Mouse (Mus musculus): ENCODE measurements at regions not wholly inside any gene's neighbourhood (a gene's known extent, or its start where the extent isn't known, plus 50 kb on each side); places are given as distances from the start of the nearest gene placed in this dataset.

DNA sequence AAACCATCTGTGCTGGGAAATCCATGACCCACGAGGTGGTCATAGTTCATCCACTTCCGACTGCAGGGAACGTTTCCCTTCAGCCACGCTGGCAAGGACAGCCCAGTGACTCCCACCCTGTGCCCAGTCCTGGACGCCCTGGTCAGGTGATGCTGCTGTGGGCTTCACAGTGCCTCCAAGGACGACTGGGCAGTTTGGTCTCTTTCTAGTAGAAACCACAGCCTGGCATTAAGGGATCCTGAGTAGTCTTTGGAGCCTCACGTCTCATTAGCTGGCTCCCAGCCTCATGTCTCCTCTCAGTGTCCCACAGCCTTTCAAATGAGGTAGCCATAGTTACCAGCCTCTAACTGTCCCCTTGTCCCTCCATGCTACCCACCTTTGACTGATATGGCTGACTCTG, 116.2 kb upstream of the Gdf10 start:
- ATAC-seq (replicated peaks; ENCODE audit: low FRiP score, low TSS enrichment, low read depth) = no peak
- no peaks in the 10 kb centered on the region for H3K36me3 ChIP-seq (ENCODE audit: control insufficient read depth, insufficient read depth, low read length)
- no peaks in the 10 kb centered on the region for H3K9me3 ChIP-seq (ENCODE audit: control insufficient read depth, low read length)
- no peak overlapping the region for H3K4me3 ChIP-seq (ENCODE audit: low read depth, low read length)
- H3K27me3 ChIP-seq (replicated peaks; ENCODE audit: control insufficient read depth, insufficient read depth, low read length) = no peaks in the 10 kb centered on the region
- DNase-seq (ENCODE audit: low spot score) = no peak
- H3K4me1 ChIP-seq (replicated peaks; ENCODE audit: control insufficient read depth, insufficient read depth, low read length) = peaks cover 50% of the 10 kb centered on the region
- 53% methylated on average over 7 of the region's 7 CpGs for WGBS
- no peak overlapping the region for H3K4me2 ChIP-seq (ENCODE audit: low read length)
- H3K9ac ChIP-seq (ENCODE audit: low read length) = no peak overlapping the region
- H3K27ac ChIP-seq (ENCODE audit: low read depth) = no peak overlapping the region

DNA sequence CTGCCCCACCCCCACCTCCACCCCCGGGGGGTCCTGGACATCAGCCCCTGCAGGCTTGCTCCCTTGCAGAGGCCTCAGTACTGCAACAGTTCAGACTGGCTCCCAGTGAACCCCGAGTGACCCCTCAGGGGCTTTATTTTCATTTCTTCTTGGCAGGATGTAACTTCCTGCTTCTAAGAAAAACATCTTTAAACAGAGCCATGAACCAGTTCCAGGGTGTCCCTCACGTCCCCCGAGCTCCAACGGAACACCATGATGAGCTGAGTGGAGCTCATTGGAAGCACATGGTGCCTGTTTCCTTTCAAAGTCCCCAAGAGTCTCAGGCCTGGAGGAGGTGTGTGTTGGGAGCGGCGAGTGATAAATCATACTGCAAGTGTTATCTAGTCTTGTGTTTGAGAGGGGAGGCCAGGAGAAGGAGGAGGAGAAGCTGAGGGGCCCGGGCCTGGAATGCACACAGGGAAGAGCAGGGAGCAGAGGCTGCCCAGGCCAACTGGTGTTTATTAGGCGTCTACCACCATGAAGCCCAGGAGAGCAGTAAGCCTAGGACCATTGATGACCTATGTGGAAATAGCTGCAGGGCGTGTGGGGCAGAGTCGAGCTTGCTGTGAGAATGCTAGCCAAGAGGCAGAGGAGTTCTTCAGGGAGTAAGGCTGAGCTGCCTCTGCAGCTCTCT, 114.7 kb upstream of the Gdf10 start:
- Histone ChIP-seq H3K36me3 (ENCODE audit: control insufficient read depth, insufficient read depth, low read length) (no peaks in the 10 kb centered on the region), H3K4me3 (ENCODE audit: low read depth, low read length) (no peak overlapping the region), H3K27ac (ENCODE audit: low read depth) (peak overlapping the region; percentile 77), H3K27me3 (replicated peaks; ENCODE audit: control insufficient read depth, insufficient read depth, low read length) (no peaks in the 10 kb centered on the region), H3K9ac (ENCODE audit: low read length) (no peak overlapping the region), H3K9me3 (ENCODE audit: control insufficient read depth, low read length) (no peaks in the 10 kb centered on the region), H3K4me2 (ENCODE audit: low read length) (peak overlapping the region; percentile 11; the same call in 1 of the 2 replicates), H3K4me1 (replicated peaks; ENCODE audit: control insufficient read depth, insufficient read depth, low read length) (peaks cover 58% of the 10 kb centered on the region)
- ATAC-seq (replicated peaks; ENCODE audit: low FRiP score, low TSS enrichment, low read depth) (peak; percentile 80), DNase-seq (ENCODE audit: low spot score) (peak; percentile 76)
- 9% methylated on average over 11 of the region's 11 CpGs for WGBS

DNA sequence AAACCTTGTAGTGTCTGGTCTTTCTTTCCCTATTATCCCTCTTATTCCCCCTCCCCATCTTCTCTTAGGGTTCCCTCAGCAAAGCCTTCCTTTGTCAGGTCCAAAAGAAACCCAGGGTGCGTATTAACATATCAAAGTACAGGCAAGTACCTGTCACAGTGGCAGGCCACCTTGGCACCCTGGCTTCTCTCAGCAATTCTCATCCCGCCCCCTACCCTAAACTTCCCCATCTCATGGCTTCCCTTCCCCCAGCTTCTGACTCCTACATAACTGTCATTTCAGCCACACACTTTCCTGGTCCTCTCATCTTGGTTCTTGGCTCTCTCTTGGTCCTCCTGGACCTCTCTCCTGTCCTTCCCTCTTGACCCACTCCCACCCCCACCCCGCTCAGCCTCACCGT, 112.8 kb upstream of the Gdf10 start:
- 88% methylated on average over 4 of the region's 4 CpGs for WGBS
- H3K9me3 ChIP-seq (ENCODE audit: control insufficient read depth, low read length) = no peaks in the 10 kb centered on the region
- H3K9ac ChIP-seq (ENCODE audit: low read length) = no peak overlapping the region
- no peak overlapping the region for H3K4me2 ChIP-seq (ENCODE audit: low read length)
- DNase-seq (ENCODE audit: low spot score) (no peak), ATAC-seq (replicated peaks; ENCODE audit: low FRiP score, low TSS enrichment, low read depth) (no peak)
- H3K36me3 ChIP-seq (ENCODE audit: control insufficient read depth, insufficient read depth, low read length) = no peaks in the 10 kb centered on the region
- H3K27me3 ChIP-seq (replicated peaks; ENCODE audit: control insufficient read depth, insufficient read depth, low read length) = no peaks in the 10 kb centered on the region
- no peak overlapping the region for H3K4me3 ChIP-seq (ENCODE audit: low read depth, low read length)
- peaks cover 52% of the 10 kb centered on the region for H3K4me1 ChIP-seq (replicated peaks; ENCODE audit: control insufficient read depth, insufficient read depth, low read length)
- H3K27ac ChIP-seq (ENCODE audit: low read depth) = no peak overlapping the region

DNA sequence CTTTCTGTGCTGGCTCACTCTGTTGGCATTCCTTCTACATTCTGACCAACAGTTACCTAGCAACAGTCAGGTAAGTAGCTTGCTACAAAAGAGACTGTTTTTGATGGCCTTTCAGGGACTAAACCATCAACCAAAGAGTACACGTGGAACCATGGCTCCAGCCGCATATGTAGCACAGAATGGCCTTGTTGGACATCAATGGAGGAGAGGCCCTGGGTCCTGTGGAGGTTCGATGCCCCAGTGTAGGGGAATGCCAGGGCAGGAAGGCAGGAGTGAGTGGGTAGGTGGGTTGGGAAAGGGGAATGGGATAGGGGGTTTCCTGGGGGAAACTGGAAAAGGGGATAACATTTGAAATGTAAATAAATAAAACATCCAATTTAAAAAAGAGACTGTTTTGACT, 112.1 kb upstream of the Gdf10 start:
- Histone ChIP-seq H3K4me2 (ENCODE audit: low read length) (no peak overlapping the region), H3K9me3 (ENCODE audit: control insufficient read depth, low read length) (no peaks in the 10 kb centered on the region), H3K4me1 (replicated peaks; ENCODE audit: control insufficient read depth, insufficient read depth, low read length) (peaks cover 49% of the 10 kb centered on the region), H3K27ac (ENCODE audit: low read depth) (no peak overlapping the region), H3K36me3 (ENCODE audit: control insufficient read depth, insufficient read depth, low read length) (no peaks in the 10 kb centered on the region), H3K27me3 (replicated peaks; ENCODE audit: control insufficient read depth, insufficient read depth, low read length) (no peaks in the 10 kb centered on the region; the same call in 1 of the 2 replicates), H3K4me3 (ENCODE audit: low read depth, low read length) (no peak overlapping the region), H3K9ac (ENCODE audit: low read length) (no peak overlapping the region)
- DNase-seq (ENCODE audit: low spot score) (no peak), ATAC-seq (replicated peaks; ENCODE audit: low FRiP score, low TSS enrichment, low read depth) (no peak)
- WGBS = 69% methylated on average over 3 of the region's 3 CpGs

DNA sequence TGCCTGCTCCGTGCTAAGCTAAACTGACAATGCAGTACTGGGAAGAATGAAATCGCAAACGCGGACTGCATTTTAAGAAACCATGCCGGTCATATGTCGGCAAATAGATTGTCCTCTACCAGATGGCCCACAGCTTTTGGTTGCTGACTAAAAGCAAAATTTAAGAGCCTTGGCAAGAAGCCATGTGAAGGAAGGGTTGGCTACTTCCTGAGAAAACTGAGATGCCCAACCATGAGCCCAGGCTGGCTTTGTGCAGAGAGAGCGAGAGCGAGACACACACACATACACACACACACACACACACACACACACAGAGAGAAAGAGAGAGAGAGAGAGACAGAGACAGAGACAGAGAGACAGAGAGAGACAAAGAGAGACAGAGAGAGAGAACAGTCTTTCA, 111.1 kb upstream of the Gdf10 start:
- Histone ChIP-seq H3K4me2 (ENCODE audit: low read length) (no peak overlapping the region), H3K27me3 (replicated peaks; ENCODE audit: control insufficient read depth, insufficient read depth, low read length) (no peaks in the 10 kb centered on the region; the same call in 1 of the 2 replicates), H3K36me3 (ENCODE audit: control insufficient read depth, insufficient read depth, low read length) (no peaks in the 10 kb centered on the region), H3K9ac (ENCODE audit: low read length) (no peak overlapping the region), H3K27ac (ENCODE audit: low read depth) (no peak overlapping the region), H3K4me3 (ENCODE audit: low read depth, low read length) (no peak overlapping the region), H3K4me1 (replicated peaks; ENCODE audit: control insufficient read depth, insufficient read depth, low read length) (peaks cover 38% of the 10 kb centered on the region), H3K9me3 (ENCODE audit: control insufficient read depth, low read length) (no peaks in the 10 kb centered on the region)
- WGBS = 47% methylated on average over 8 of the region's 8 CpGs
- ATAC-seq (replicated peaks; ENCODE audit: low FRiP score, low TSS enrichment, low read depth) = no peak
- DNase-seq (ENCODE audit: low spot score) = no peak

DNA sequence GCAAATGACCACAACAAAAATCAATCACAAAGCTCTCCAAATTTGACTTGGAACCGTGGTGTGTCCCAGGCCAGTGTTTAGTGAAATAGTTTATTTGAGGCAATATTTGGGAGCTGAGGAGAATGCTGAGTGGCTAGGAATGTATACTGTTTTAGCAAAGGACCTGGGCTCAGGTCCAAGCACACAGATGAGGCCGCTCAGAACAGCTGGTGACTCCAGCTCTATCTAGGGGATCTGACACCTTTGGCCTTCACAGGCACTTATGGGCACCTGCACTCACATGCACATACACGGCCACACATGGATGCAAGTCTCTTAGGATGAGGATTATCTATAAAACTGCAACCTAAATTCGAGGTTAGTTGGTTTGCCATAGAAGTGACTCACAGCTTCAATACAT, 110.6 kb upstream of the Gdf10 start:
- Histone ChIP-seq H3K36me3 (ENCODE audit: control insufficient read depth, insufficient read depth, low read length) (no peaks in the 10 kb centered on the region), H3K4me3 (ENCODE audit: low read depth, low read length) (no peak overlapping the region), H3K27ac (ENCODE audit: low read depth) (no peak overlapping the region), H3K27me3 (replicated peaks; ENCODE audit: control insufficient read depth, insufficient read depth, low read length) (no peaks in the 10 kb centered on the region; the same call in 1 of the 2 replicates), H3K9me3 (ENCODE audit: control insufficient read depth, low read length) (no peaks in the 10 kb centered on the region), H3K4me1 (replicated peaks; ENCODE audit: control insufficient read depth, insufficient read depth, low read length) (peaks cover 33% of the 10 kb centered on the region), H3K9ac (ENCODE audit: low read length) (no peak overlapping the region), H3K4me2 (ENCODE audit: low read length) (no peak overlapping the region)
- no peak for ATAC-seq (replicated peaks; ENCODE audit: low FRiP score, low TSS enrichment, low read depth)
- no peak for DNase-seq (ENCODE audit: low spot score)
- WGBS = 63% methylated on average over 4 of the region's 4 CpGs

DNA sequence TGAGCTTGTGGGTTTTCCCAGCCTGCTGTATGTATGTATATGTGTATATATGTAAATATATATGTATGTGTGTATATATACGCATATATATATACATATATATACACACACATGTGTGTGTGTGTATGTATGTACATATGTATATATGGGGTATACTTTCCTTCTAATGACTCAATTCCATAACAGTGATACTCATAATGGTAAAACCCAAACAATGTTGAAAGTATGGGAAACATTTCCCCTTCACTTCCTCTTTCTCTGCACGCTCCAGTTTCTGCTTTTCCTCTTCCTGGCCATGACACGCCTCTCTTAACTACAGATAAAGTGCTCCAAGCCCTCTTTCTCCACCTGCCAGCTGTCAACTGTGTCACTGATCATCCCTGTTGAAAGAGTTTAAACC, 110.1 kb upstream of the Gdf10 start:
- Histone ChIP-seq H3K4me1 (replicated peaks; ENCODE audit: control insufficient read depth, insufficient read depth, low read length) (peaks cover 28% of the 10 kb centered on the region), H3K4me3 (ENCODE audit: low read depth, low read length) (no peak overlapping the region), H3K36me3 (ENCODE audit: control insufficient read depth, insufficient read depth, low read length) (no peaks in the 10 kb centered on the region), H3K27ac (ENCODE audit: low read depth) (no peak overlapping the region), H3K4me2 (ENCODE audit: low read length) (no peak overlapping the region), H3K9ac (ENCODE audit: low read length) (no peak overlapping the region), H3K27me3 (replicated peaks; ENCODE audit: control insufficient read depth, insufficient read depth, low read length) (no peaks in the 10 kb centered on the region; the same call in 1 of the 2 replicates), H3K9me3 (ENCODE audit: control insufficient read depth, low read length) (no peaks in the 10 kb centered on the region)
- ATAC-seq (replicated peaks; ENCODE audit: low FRiP score, low TSS enrichment, low read depth) (no peak), DNase-seq (ENCODE audit: low spot score) (no peak)
- 43% methylated on average over 3 of the region's 3 CpGs for whole genome bisulfite sequencing

DNA sequence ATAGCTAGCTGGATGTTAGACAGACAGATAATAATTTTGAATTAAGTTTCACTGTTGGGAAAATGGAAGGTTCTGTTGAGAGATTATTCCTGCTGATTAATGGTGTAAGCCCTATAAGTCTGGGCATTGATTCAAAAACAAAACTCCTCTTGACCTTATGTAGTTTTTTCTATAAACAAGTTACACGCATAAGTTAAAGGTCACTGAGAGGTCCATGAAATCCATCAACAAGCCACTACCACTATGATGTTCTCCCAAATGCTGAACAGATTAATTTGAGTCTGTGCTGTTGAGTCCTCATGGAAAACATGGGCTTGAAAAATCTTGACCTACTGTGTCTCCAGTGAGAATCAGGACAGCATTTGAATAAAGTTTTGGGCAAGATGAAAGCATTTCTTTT, 109.3 kb upstream of the Gdf10 start:
- Histone ChIP-seq H3K4me2 (ENCODE audit: low read length) (no peak overlapping the region), H3K9ac (ENCODE audit: low read length) (no peak overlapping the region), H3K4me1 (replicated peaks; ENCODE audit: control insufficient read depth, insufficient read depth, low read length) (peaks cover 20% of the 10 kb centered on the region), H3K27me3 (replicated peaks; ENCODE audit: control insufficient read depth, insufficient read depth, low read length) (no peaks in the 10 kb centered on the region; the same call in 1 of the 2 replicates), H3K27ac (ENCODE audit: low read depth) (no peak overlapping the region), H3K4me3 (ENCODE audit: low read depth, low read length) (no peak overlapping the region), H3K36me3 (ENCODE audit: control insufficient read depth, insufficient read depth, low read length) (no peaks in the 10 kb centered on the region), H3K9me3 (ENCODE audit: control insufficient read depth, low read length) (no peaks in the 10 kb centered on the region)
- WGBS = 35% methylated on average over 1 of the region's 1 CpGs
- DNase-seq (ENCODE audit: low spot score) (no peak), ATAC-seq (replicated peaks; ENCODE audit: low FRiP score, low TSS enrichment, low read depth) (no peak)

DNA sequence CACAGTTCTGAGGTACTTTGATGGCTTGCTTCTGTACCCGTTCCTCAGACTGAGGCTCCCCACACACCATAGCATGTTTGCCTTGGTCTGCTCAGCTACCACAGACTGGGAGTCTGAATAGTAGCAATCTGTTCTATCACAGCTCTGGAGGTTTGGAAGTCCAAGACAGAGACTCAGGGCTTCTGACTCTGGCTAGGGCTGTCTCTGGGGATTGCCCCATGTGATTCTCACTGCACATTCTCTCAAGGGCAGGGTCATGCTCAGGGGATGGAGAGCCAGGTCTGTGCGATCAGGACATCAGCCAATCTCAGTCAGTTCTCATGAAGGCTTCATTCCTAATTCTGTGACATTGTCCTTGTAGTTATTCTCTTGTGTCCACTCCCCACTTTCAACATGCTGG, 108.8 kb upstream of the Gdf10 start:
- WGBS = 73% methylated on average over 2 of the region's 2 CpGs
- H3K4me2 ChIP-seq (ENCODE audit: low read length) = no peak overlapping the region
- ATAC-seq (replicated peaks; ENCODE audit: low FRiP score, low TSS enrichment, low read depth) = no peak
- no peaks in the 10 kb centered on the region for H3K9me3 ChIP-seq (ENCODE audit: control insufficient read depth, low read length)
- H3K36me3 ChIP-seq (ENCODE audit: control insufficient read depth, insufficient read depth, low read length) = no peaks in the 10 kb centered on the region
- no peak overlapping the region for H3K4me3 ChIP-seq (ENCODE audit: low read depth, low read length)
- no peak for DNase-seq (ENCODE audit: low spot score)
- H3K27me3 ChIP-seq (replicated peaks; ENCODE audit: control insufficient read depth, insufficient read depth, low read length) = no peaks in the 10 kb centered on the region; the same call in 1 of the 2 replicates
- peaks cover 15% of the 10 kb centered on the region for H3K4me1 ChIP-seq (replicated peaks; ENCODE audit: control insufficient read depth, insufficient read depth, low read length)
- no peak overlapping the region for H3K9ac ChIP-seq (ENCODE audit: low read length)
- H3K27ac ChIP-seq (ENCODE audit: low read depth) = no peak overlapping the region
